Mouse (Mus musculus) embryonic facial prominence, embryonic 11.5 days (tissue): ENCODE measurements around the gene H13. TPM values are rescaled to one million over a fixed set of nuclear protein-coding genes. Genes with fewer than 3 reads are reported as not detected.

Experiments used
- ATAC-seq: fragments of 200-750 bp; cut with Nextera tagmentation; replicated peaks from 2 replicates; pipeline ENCODE4 v1.8.0; 2017; ENCODE audit warnings: low read depth; ENCODE audit not compliant: insufficient number of reproducible peaks, low FRiP score, low TSS enrichment
- DNase-seq: peaks from one replicate; pipeline ENCODE4 v3.0.0-alpha.2; 2015; ENCODE audit warnings: low spot score
- H3K27ac ChIP-seq: fragments of 300-500 bp; sonication (generic); replicated peaks from 2 replicates; pipeline ENCODE4 v1.5.1; 2014; ENCODE audit warnings: mild to moderate bottlenecking, low read depth, low read length, control low read depth
- H3K27me3 ChIP-seq: fragments of 300-500 bp; sonication (generic); 2 replicates; pipeline ENCODE4 v1.6.1; 2014; ENCODE audit warnings: mild to moderate bottlenecking, low read length, moderate library complexity, mixed read lengths; ENCODE audit not compliant: control insufficient read depth, insufficient read depth
- H3K36me3 ChIP-seq: fragments of 300-500 bp; sonication (generic); replicated peaks from 2 replicates; pipeline ENCODE4 v1.6.1; 2014; ENCODE audit warnings: low read depth, mild to moderate bottlenecking, low read length, moderate library complexity, mixed read lengths; ENCODE audit not compliant: control insufficient read depth, insufficient read depth
- H3K4me1 ChIP-seq: fragments of 300-500 bp; sonication (generic); 2 replicates; pipeline ENCODE4 v1.6.1; 2014; ENCODE audit warnings: low read length, mixed read lengths; ENCODE audit not compliant: control insufficient read depth, insufficient read depth
- H3K4me2 ChIP-seq: fragments of 300-500 bp; sonication (generic); 2 replicates; pipeline ENCODE4 v1.6.1; 2014; ENCODE audit warnings: low read depth, mild to moderate bottlenecking, control low read depth, low read length, moderate library complexity
- H3K4me3 ChIP-seq: fragments of 300-500 bp; sonication (generic); 2 replicates; pipeline ENCODE4 v1.5.1; 2014; ENCODE audit warnings: low read depth, low read length, control low read depth
- H3K9ac ChIP-seq: fragments of 300-500 bp; sonication (generic); replicated peaks from 2 replicates; pipeline ENCODE4 v1.6.1; 2014; ENCODE audit warnings: mild to moderate bottlenecking, control low read depth, low read length
- H3K9me3 ChIP-seq: fragments of 300-500 bp; sonication (generic); replicated peaks from 2 replicates; pipeline ENCODE4 v1.6.1; 2016; ENCODE audit warnings: mild to moderate bottlenecking, low read length, inconsistent platforms, mixed read lengths; ENCODE audit not compliant: control insufficient read depth
- WGBS: fragments of 180-500 bp; shearing (Covaris S2); extraction: QIAGEN DNeasy Blood & Tissue Kit; methylation state at CpG from one replicate; pipeline ENCODE4 v1.1.7; 2014; 5-methylcytosine and 5-hydroxymethylcytosine counted together
- polyA plus RNA-seq: library from polyadenylated mRNA; unstranded; fragments of >200 nt; fragmentation: Nextera tagmentation; extraction: Ambion mirVana; gene quantifications from 2 replicates; pipeline ENCODE4 v1.2.1, GENCODE M21; 2014

Gene H13
- polyA plus RNA-seq, 1 experiment from 2014 or later = 118 TPM

DNA sequence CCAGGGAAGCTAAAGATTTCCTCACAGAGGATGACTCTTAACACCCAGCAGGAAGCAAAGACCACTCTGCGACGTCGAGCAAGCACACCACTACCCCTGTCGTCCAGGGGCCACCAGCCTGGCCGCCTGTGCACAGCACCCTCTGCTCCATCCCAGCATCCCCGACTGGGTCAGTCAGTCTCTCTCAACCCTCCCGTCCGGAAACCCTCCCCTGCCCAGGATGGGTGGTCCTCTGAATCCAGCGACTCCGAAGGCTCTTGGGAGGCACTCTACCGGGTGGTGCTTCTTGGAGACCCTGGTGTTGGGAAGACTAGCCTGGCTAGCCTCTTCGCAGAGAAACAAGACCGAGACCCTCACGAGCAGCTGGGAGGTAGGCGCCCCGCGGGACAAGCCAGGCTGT, 41.2 kb upstream of the H13 start:
- no peak overlapping the region for H3K4me2 ChIP-seq

DNA sequence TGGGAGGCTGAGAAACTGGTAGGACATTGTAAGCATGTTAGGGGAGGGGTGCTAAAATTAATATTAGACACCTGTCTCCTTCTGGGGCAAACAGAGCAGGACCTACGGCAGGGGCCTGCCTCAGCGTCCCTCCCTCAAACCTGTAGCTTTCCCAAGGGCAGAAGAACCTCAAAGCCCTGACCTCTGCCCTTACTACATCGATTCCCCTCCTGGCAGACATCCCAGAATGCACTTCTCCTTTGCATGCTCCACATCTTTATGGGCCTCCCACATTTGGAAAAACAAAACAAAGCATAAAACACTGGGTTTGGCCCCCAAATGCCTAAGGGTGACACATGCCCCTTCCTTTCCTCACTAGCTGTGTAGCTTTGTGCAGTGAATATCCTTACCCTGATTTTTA, 40.0 kb upstream of the H13 start:
- Histone ChIP-seq H3K4me1 (peaks cover 2% of the 10 kb centered on the region; the same call in 1 of the 2 replicates), H3K9me3 (no peaks in the 10 kb centered on the region), H3K36me3 (no peaks in the 10 kb centered on the region), H3K4me3 (no peak overlapping the region), H3K9ac (no peak overlapping the region), H3K27ac (no peak overlapping the region), H3K4me2 (no peak overlapping the region), H3K27me3 (peaks cover 33% of the 10 kb centered on the region)
- ATAC-seq = no peak
- WGBS = 68% methylated on average over 3 of the region's 3 CpGs
- no peak for DNase-seq

More for the DNA sequence above, 41.2 kb upstream of the H13 start:
- Histone ChIP-seq H3K27me3 (peaks cover 33% of the 10 kb centered on the region), H3K9ac (no peak overlapping the region), H3K4me1 (peaks cover 2% of the 10 kb centered on the region; the same call in 1 of the 2 replicates), H3K36me3 (no peaks in the 10 kb centered on the region), H3K27ac (no peak overlapping the region), H3K4me3 (no peak overlapping the region), H3K9me3 (no peaks in the 10 kb centered on the region)
- WGBS = 38% methylated on average over 17 of the region's 17 CpGs
- ATAC-seq (no peak), DNase-seq (no peak)

DNA sequence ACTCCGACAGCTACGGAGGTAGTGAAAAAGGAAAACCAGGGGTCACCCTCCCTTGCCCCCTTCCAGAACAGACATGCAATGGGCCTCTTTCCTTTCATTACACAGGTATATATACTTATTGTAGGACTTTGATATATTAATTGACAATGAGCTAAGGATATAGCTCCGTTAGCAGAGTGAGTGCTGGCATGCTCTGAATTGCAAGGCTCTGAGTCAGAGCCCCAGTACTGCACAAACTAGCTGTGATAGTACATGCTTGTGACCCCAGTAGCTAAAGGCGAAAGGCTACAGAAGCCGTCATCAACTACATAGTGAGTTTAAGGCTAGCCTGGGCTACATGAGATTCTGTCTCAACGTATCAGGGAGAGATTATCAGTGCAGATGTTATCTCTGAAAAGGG, 39.4 kb upstream of the H13 start:
- H3K27ac ChIP-seq = no peak overlapping the region
- H3K4me2 ChIP-seq = no peak overlapping the region
- peaks cover 2% of the 10 kb centered on the region; the same call in 1 of the 2 replicates for H3K4me1 ChIP-seq
- no peak overlapping the region for H3K9ac ChIP-seq
- ATAC-seq = no peak
- WGBS = 88% methylated on average over 6 of the region's 6 CpGs
- peaks cover 33% of the 10 kb centered on the region for H3K27me3 ChIP-seq
- DNase-seq = no peak
- no peaks in the 10 kb centered on the region for H3K36me3 ChIP-seq
- no peak overlapping the region for H3K4me3 ChIP-seq
- no peaks in the 10 kb centered on the region for H3K9me3 ChIP-seq

DNA sequence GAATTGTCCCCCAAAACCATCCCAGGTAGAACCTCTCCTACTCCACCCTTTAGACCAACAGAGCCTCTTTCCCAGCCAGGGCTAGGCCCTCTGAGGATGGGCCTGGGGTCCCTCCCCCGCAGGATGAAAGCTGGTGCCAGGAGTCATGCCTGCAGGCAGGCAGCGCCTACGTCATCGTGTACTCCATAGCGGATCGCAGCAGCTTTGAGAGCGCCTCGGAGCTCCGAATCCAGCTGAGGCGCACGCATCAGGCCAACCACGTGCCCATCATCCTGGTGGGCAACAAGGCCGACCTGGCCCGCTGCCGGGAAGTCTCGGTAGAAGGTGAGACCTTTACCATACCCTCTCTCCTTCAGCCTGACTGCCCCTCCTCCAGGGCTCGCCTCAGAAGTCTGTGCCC, 35.9 kb upstream of the H13 start:
- Histone ChIP-seq H3K4me3 (no peak overlapping the region), H3K27ac (no peak overlapping the region), H3K4me2 (peak overlapping the region; percentile 4; the same call in 1 of the 2 replicates), H3K9me3 (no peaks in the 10 kb centered on the region), H3K9ac (no peak overlapping the region), H3K4me1 (no peaks in the 10 kb centered on the region), H3K27me3 (peaks cover 7% of the 10 kb centered on the region; the same call in 1 of the 2 replicates), H3K36me3 (no peaks in the 10 kb centered on the region)
- 48% methylated on average over 17 of the region's 17 CpGs for WGBS
- ATAC-seq (no peak), DNase-seq (peak; percentile 44)

DNA sequence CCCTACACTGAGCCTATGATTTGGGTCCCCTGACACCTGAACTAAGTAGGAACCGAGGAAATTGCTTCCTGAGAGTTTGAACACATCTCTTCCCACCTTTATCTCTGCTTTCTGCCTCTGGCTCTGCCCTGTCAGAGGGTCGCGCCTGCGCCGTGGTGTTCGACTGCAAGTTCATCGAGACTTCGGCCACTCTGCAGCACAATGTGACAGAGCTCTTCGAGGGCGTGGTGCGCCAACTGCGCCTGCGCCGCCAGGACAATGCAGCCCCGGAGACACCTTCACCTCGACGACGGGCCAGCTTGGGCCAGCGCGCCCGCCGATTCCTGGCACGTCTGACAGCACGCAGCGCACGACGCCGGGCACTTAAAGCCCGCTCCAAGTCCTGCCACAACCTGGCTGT, 35.0 kb upstream of the H13 start:
- Histone ChIP-seq H3K4me1 (no peaks in the 10 kb centered on the region), H3K27me3 (no peaks in the 10 kb centered on the region), H3K27ac (no peak overlapping the region), H3K36me3 (no peaks in the 10 kb centered on the region), H3K4me3 (no peak overlapping the region), H3K9me3 (no peaks in the 10 kb centered on the region), H3K4me2 (no peak overlapping the region), H3K9ac (no peak overlapping the region)
- no peak for ATAC-seq
- no peak for DNase-seq
- 77% methylated on average over 29 of the region's 29 CpGs for WGBS

DNA sequence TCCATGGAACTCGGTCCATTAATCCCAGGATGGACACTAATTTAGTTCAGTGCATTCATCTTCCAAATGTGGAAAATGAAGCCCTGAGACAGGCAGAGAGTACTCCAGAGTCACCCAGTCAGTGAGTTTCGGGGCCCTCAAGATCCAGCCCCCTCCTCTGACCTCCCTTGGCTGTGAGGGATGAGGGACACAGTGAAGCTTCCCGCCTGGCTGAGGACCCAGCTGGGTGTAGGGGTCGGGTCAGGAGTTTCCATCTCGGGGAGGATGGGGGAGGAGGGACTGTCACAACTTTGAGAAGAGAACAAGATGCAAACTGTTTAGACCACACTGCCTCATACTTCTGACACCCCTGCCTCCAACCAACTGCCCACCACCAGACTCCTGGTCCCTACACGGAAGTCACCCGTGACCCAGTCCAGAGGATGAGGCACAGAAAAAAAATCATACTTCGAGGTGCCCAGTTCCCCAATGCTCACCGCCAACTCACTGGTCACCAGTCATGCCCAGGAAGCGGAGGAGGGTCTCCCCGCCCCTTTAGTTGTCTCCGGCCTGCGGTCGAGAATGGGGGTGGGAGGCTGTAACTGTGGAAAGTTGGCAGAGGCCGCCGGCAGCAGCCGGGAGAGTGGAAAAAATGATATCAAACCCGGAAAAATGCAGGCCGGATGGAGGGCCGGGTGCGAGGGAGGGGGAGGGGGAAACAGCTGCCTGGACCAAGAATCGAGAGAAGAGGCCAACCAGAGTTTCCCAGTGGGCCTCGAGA, 32.8 kb upstream of the H13 start:
- 78% methylated on average over 23 of the region's 23 CpGs for WGBS
- Histone ChIP-seq H3K27ac (no peak overlapping the region), H3K4me1 (peaks cover 2% of the 10 kb centered on the region; the same call in 1 of the 2 replicates), H3K4me3 (no peak overlapping the region), H3K9ac (no peak overlapping the region), H3K4me2 (no peak overlapping the region), H3K36me3 (no peaks in the 10 kb centered on the region), H3K9me3 (no peaks in the 10 kb centered on the region), H3K27me3 (no peaks in the 10 kb centered on the region)
- DNase-seq (no peak), ATAC-seq (no peak)

DNA sequence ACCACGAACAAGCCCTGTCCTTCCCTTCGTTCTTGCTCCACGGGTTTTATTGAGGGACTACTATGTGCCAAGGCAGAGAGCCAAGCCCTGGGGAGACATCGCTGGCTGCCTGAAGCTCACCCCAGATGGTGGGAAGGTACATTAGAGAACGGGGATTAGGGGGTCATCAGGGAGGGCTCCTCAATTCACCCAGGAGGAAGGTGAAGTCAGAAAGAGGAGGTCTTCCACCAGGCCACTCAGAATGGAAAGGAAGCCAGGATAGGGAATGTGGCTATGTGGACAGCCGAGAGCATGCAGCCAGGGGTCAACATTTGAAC, 32.3 kb upstream of the H13 start:
- H3K9ac ChIP-seq = no peak overlapping the region
- H3K9me3 ChIP-seq = no peaks in the 10 kb centered on the region
- no peak overlapping the region for H3K4me2 ChIP-seq
- 89% methylated on average over 6 of the region's 6 CpGs for WGBS
- ATAC-seq (no peak), DNase-seq (no peak)
- no peaks in the 10 kb centered on the region for H3K36me3 ChIP-seq
- H3K4me1 ChIP-seq = peaks cover 2% of the 10 kb centered on the region; the same call in 1 of the 2 replicates
- no peak overlapping the region for H3K27ac ChIP-seq
- no peaks in the 10 kb centered on the region for H3K27me3 ChIP-seq
- no peak overlapping the region for H3K4me3 ChIP-seq

DNA sequence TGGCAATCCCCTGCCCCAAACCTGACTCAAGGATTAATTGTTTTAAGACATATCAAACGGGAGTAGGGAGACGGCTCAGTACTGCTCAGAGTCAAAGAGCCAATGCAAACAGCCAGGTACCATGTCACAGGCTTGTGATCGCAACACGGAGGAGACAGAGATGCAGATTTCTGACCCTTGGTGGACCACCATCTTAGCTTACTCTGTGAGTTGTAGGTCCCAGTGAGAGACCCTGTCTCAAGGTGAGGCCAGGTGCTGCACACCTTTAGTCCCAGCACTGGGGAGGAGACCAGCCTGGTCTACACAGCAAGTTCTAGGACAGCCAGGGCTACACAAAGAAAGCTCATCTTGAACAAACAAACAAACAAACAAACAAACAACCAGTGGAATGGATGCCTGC, 31.9 kb upstream of the H13 start:
- 88% methylated on average over 4 of the region's 4 CpGs for WGBS
- no peak for ATAC-seq
- no peak for DNase-seq
- H3K4me1 ChIP-seq = peaks cover 2% of the 10 kb centered on the region; the same call in 1 of the 2 replicates
- H3K27me3 ChIP-seq = no peaks in the 10 kb centered on the region
- no peak overlapping the region for H3K27ac ChIP-seq
- H3K9me3 ChIP-seq = no peaks in the 10 kb centered on the region
- no peak overlapping the region for H3K9ac ChIP-seq
- no peak overlapping the region for H3K4me3 ChIP-seq
- H3K36me3 ChIP-seq = no peaks in the 10 kb centered on the region
- no peak overlapping the region for H3K4me2 ChIP-seq
